Mouse (Mus musculus) embryonic facial prominence, embryonic 13.5 days (tissue): ENCODE data around the gene Pik3r6. TPM values are rescaled to one million over a fixed set of nuclear protein-coding genes. Genes with fewer than 3 reads are reported as not detected.
A peak's percentile ranks its signal among the peaks of the same experiment; 100 is the strongest.

Experiments
- ATAC-seq: fragments of 200-750 bp; cut with Nextera tagmentation; 2 replicates; pipeline ENCODE4 v1.8.0; 2017; ENCODE audit warnings: low read depth; ENCODE audit not compliant: insufficient number of reproducible peaks, insufficient read depth, low FRiP score, low TSS enrichment
- H3K27ac ChIP-seq: fragments of 300-500 bp; sonication (generic); 2 replicates; pipeline ENCODE4 v1.5.1; 2015; ENCODE audit warnings: moderate library complexity, mild to moderate bottlenecking, inconsistent platforms
- H3K27me3 ChIP-seq: fragments of 300-500 bp; sonication (generic); 2 replicates; pipeline ENCODE4 v1.6.1; 2015; ENCODE audit warnings: mild to moderate bottlenecking, inconsistent platforms
- H3K36me3 ChIP-seq: fragments of 300-500 bp; sonication (generic); 2 replicates; pipeline ENCODE4 v1.6.1; 2015; ENCODE audit warnings: mild to moderate bottlenecking, inconsistent platforms
- H3K4me1 ChIP-seq: fragments of 300-500 bp; sonication (generic); 2 replicates; pipeline ENCODE4 v1.6.1; 2015; ENCODE audit warnings: inconsistent platforms
- H3K4me2 ChIP-seq: fragments of 300-500 bp; sonication (generic); 2 replicates; pipeline ENCODE4 v1.6.1; 2015; ENCODE audit warnings: moderate library complexity, mild to moderate bottlenecking, inconsistent platforms
- H3K4me3 ChIP-seq: fragments of 300-500 bp; sonication (generic); 2 replicates; pipeline ENCODE4 v1.5.1; 2015; ENCODE audit warnings: mild to moderate bottlenecking, inconsistent platforms
- H3K9ac ChIP-seq: fragments of 300-500 bp; sonication (generic); 2 replicates; pipeline ENCODE4 v1.6.1; 2015; ENCODE audit warnings: mild to moderate bottlenecking, inconsistent platforms
- H3K9me3 ChIP-seq: fragments of 300-500 bp; sonication (generic); 2 replicates; pipeline ENCODE4 v1.6.1; 2016; ENCODE audit warnings: inconsistent platforms
- WGBS: fragments of 180-500 bp; shearing (Covaris S2); methylation state at CpG from one replicate; pipeline ENCODE4 v1.1.7; 2015; ENCODE audit warnings: mixed read lengths; 5-methylcytosine and 5-hydroxymethylcytosine counted together
- polyA plus RNA-seq: library from polyadenylated mRNA; unstranded; fragments of >200 nt; fragmentation: Nextera tagmentation; extraction: Ambion mirVana; gene quantifications from 2 replicates; pipeline ENCODE4 v1.2.1, GENCODE M21; 2015

Gene Pik3r6
- polyA plus RNA-seq, 1 experiment from 2014 or later: 1.6 TPM

DNA sequence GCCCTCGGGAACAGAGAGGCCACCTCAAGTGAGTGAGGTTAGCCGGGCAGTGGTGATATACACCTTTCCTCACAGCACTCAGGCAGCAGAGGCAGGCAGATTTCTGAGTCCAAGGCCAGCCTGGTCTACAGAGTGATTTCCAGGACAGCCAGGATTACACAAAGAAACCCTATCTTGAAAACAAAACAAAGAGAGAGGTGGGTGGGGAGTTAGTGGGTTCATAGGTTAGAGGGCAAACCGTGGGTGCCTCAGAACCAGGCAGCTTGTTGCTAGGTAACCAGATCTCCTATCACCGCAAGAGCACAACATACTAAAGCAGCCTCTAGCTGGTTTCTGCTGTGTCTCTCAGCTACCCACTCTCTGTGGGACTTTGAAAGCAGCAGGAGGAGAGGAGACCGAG, 83.9 kb downstream of the Pik3r6 start, which contains the start of gene Ccdc42:
Gene Ccdc42, plus strand, starts transcription at position 301 of the 400 bp plus-strand sequence.
- Histone ChIP-seq H3K4me1 (peaks cover 4% of the 10 kb centered on the region; the same call in 1 of the 2 replicates), H3K27me3 (no peaks in the 10 kb centered on the region), H3K27ac (no peak within 1 kb of the TSS), H3K4me3 (no peak within 1 kb of the TSS), H3K4me2 (no peak within 1 kb of the TSS), H3K9me3 (no peaks in the 10 kb centered on the region), H3K9ac (peak within 1 kb of the TSS; percentile 44; the same call in 1 of the 2 replicates), H3K36me3 (no peaks in the 10 kb centered on the region)
- ATAC-seq: no peak
- WGBS: 71% methylated on average over 5 of the region's 5 CpGs

DNA sequence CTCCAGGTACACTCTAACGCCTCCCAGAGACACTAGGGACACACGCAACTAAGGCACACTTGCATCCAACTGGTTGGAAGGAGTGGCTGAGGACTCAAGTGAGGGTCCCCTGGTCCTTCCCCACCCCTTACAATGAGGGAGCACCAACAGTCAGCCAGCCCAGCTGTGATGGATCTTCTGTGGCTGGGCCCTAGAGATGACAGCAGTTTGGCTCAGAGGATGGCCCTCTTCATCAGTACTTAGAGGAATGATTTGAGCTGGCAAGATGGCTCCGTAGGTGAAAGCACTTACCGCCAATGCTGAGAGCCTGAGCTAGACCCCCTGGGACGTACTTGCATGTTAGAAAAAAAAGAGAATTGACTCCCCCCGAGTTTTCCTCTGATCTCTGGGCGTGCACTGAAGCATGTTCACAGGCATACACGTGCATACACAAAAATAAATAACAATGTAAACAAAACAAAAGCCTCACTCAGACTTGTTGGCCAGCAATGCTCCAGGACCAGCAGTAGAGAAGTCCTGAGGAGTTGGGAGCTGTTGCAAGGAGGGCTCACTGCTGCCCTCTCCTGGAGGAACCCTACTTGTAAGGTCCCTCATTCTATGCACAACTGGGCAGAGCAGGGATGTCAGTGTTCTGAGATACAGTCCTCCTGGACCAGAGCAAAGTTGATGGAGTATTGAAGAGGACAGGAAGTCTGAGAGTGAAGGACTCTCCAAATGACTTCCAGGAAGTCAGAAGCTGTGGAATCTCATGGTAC, 86.4 kb downstream of the Pik3r6 start:
- Histone ChIP-seq H3K36me3 (no peaks in the 10 kb centered on the region), H3K9me3 (no peaks in the 10 kb centered on the region), H3K4me2 (no peak overlapping the region), H3K27me3 (no peaks in the 10 kb centered on the region), H3K9ac (no peak overlapping the region), H3K4me1 (peaks cover 12% of the 10 kb centered on the region), H3K27ac (no peak overlapping the region), H3K4me3 (no peak overlapping the region)
- 68% methylated on average over 8 of the region's 8 CpGs for WGBS
- ATAC-seq: no peak

DNA sequence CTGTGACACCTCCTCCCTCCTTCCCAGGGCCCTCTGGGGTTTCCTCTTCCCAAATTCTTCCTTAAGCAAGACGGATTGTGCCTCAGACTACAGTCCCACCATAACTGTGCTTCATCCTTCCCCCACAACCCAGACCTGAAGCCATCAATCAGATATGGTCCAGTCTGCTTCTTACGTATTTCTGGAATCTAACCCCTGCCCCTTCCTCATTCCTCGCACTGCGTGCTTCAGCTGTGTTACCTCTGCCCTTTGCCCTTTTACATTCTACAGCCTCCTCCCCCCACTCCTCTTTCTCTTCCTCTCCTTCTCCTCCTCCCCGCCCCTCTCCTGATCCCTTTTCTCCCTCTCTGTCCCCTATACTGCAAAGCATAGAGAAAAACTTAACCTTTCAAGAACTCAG, 88.9 kb downstream of the Pik3r6 start:
- no peak for ATAC-seq
- Histone ChIP-seq H3K4me3 (no peak overlapping the region), H3K36me3 (no peaks in the 10 kb centered on the region), H3K4me1 (peaks cover 13% of the 10 kb centered on the region), H3K4me2 (no peak overlapping the region), H3K27ac (no peak overlapping the region), H3K9ac (no peak overlapping the region), H3K27me3 (no peaks in the 10 kb centered on the region), H3K9me3 (no peaks in the 10 kb centered on the region)
- 16% methylated on average over 5 of the region's 5 CpGs for WGBS

DNA sequence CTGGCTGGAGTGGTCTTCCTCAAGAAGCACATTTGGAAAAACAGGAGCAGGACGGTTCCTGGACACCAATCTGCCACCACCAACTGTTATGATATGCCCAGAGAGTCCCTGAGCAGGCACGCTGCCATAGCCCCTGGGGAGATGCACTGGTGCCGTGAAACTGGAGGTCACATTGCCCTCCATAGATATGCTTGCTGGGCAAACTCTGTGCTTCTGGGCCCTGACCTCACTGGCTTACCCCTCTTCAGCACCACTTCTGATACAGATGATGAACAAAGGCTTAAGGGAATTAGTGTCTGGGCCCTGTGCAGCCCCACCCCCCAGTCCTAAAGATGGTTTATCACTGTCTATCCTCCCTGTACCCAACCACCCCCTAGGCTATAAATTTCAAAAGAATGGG, 90.4 kb downstream of the Pik3r6 start:
- WGBS: 64% methylated on average over 3 of the region's 3 CpGs
- H3K27me3 ChIP-seq: no peaks in the 10 kb centered on the region
- ATAC-seq: no peak
- H3K27ac ChIP-seq: no peak overlapping the region
- no peak overlapping the region for H3K4me3 ChIP-seq
- no peaks in the 10 kb centered on the region for H3K9me3 ChIP-seq
- peaks cover 13% of the 10 kb centered on the region for H3K4me1 ChIP-seq
- no peak overlapping the region for H3K4me2 ChIP-seq
- H3K36me3 ChIP-seq: no peaks in the 10 kb centered on the region
- H3K9ac ChIP-seq: no peak overlapping the region

DNA sequence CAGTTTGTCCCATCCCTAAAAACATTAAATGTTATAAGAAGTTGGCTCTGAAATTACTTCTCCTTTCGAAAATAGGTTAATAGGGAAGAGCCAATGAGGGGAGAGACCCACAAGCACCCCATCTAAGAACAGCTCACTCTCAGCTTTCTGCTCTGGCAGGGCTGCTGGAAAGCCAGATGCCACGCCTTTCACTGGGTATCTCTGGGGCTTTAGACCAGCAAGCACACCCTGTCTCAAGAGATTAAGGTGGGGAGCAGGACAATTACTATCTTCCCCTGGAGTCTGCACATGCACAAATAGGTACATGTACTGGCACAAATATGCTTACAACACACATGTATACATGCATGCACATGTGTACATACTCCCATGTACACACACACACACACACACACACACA, 95.1 kb downstream of the Pik3r6 start:
- Histone ChIP-seq H3K4me2 (no peak overlapping the region), H3K36me3 (no peaks in the 10 kb centered on the region), H3K9me3 (no peaks in the 10 kb centered on the region), H3K9ac (no peak overlapping the region), H3K27me3 (no peaks in the 10 kb centered on the region), H3K4me1 (peaks cover 38% of the 10 kb centered on the region), H3K27ac (no peak overlapping the region), H3K4me3 (no peak overlapping the region)
- no peak for ATAC-seq
- WGBS: 84% methylated on average over 2 of the region's 2 CpGs

DNA sequence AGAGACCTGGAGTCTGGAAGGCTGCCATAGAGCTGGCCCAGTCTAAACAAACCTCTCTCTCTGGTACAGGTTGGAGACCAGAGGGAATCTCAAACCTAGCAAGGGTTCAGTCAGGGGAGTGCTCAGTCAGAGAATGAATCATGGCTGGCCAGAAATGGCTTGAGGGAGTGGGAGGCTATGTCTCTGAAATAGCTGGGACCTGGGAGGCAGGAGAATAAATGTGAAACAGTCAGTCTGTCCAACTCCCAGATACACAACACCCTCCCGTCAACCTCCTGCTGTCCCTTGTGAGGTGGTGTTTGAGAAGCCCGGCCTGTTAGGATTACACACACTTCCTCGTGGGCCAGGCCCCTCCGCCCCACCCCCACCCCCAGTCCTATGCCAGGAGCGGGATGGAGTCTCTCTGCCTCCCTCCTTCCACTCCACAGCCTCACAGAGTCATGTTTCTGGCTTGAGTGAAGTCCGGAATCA, 97.8 kb downstream of the Pik3r6 start:
- H3K27ac ChIP-seq: peak overlapping the region; percentile 79
- no peaks in the 10 kb centered on the region for H3K9me3 ChIP-seq
- no peak overlapping the region for H3K4me2 ChIP-seq
- no peaks in the 10 kb centered on the region for H3K27me3 ChIP-seq
- 18% methylated on average over 6 of the region's 6 CpGs for WGBS
- H3K9ac ChIP-seq: no peak overlapping the region
- H3K4me3 ChIP-seq: no peak overlapping the region
- H3K4me1 ChIP-seq: peaks cover 33% of the 10 kb centered on the region
- no peaks in the 10 kb centered on the region for H3K36me3 ChIP-seq
- peak; percentile 28; the same call in 1 of the 2 replicates for ATAC-seq

DNA sequence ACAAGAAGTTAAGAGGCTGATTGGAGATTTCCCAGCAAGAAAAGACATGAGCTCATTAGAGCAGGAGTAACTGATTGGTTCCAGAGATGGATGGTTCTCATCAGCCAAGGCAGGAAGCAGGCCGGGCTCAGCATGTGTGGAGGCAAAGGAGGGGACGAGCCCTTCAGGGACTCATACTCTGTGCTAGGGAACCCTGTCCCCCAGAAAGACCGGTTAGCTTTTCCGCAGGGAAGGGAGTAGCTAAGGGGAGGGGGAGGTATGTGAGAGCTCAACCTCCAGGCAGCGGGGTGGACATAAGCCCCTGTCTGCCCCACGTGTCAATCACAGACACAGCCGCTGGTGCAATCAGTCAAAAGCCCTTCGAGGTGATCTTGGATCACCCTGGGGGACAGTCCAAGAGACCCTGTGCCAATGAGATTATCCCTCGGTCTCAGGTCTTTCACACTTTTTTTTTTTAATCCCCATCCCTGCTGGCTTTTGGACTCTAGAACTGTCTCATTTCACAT, 98.7 kb downstream of the Pik3r6 start:
- Histone ChIP-seq H3K27me3 (no peaks in the 10 kb centered on the region), H3K36me3 (no peaks in the 10 kb centered on the region), H3K9me3 (no peaks in the 10 kb centered on the region), H3K9ac (no peak overlapping the region), H3K27ac (peak overlapping the region; percentile 79), H3K4me2 (peak overlapping the region; percentile 26; the same call in 1 of the 2 replicates), H3K4me3 (no peak overlapping the region), H3K4me1 (peaks cover 33% of the 10 kb centered on the region)
- 2% methylated on average over 9 of the region's 9 CpGs for WGBS
- ATAC-seq: no peak

Other genes with a start within 250 kb of the Pik3r6 start
- 7.1 and 9.4 TPM in 2 replicates for gene Ntn1, start 102.2 kb upstream of the Pik3r6 start, polyA plus RNA-seq
- gene Pik3r5, start 70.9 kb upstream of the Pik3r6 start, polyA plus RNA-seq: 0.67 and 0.79 TPM in 2 replicates
- 0.48 and 1.1 TPM in 2 replicates for gene Mfsd6l, start 53.2 kb downstream of the Pik3r6 start, polyA plus RNA-seq
- gene Ccdc42, start 84.0 kb downstream of the Pik3r6 start, polyA plus RNA-seq: 0.26 TPM in 1 of 2 replicates, not detected in the other
- gene Myh10, start 188.5 kb downstream of the Pik3r6 start, polyA plus RNA-seq: 126 and 140 TPM in 2 replicates